Mouse (Mus musculus): ENCODE data around the gene Gemin7. TPM values are rescaled to one million over a fixed set of nuclear protein-coding genes. Genes with fewer than 3 reads are reported as not detected.

Gemin7 gene
- total and polyA plus RNA-seq, 2 experiments from 2014 or later, result 38.2 to 148 TPM

DNA sequence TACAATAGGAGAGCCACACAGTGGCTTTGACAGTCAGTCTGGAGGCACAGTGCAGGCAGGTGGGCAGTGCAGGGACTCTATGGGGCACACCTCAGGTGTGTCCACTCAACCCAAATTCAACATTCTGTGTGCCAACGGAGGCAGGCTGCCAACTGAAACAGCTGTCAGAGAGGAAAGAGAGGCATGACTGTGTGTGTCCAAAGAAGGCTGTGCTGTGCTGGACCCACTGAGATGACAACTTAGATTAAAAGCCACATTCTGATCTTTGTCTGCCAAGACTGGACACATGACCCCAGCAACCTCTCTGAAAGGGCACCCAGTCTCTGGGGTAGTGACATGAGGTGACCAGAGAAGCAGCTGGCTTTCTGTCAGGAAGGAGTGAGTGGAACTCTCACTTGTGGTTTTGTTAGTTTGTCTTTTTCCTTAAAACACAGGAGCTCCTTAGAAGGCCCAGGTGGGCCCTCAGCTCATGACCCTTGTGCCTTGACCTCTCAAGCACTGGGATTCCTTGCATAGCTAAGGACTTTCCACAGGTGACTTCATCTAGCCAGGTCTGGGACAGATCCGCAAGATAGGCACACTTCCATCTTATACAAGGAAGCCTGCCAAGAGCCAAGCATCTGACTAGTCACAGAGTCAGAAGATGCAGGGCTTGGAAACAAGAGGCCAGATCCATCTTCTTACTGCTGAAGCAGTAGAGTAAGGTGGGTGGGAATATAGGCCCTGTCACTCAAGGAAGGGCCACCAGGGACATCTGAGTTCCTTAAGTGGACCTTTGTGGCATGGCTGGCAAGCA, 36.4 kb downstream of the Gemin7 start:
- 71% methylated on average over 2 of the region's 2 CpGs for WGBS
- no peaks in the 10 kb centered on the region for H3K9me3 ChIP-seq (ENCODE audit: low read length)
- H3K4me1 ChIP-seq (ENCODE audit: insufficient read depth), result 0 out of 2 replicates have a peak, but pooled peaks cover 3% of the 10 kb centered on the region
- H3K27me3 ChIP-seq (ENCODE audit: insufficient read depth, low read length), result no peaks in the 10 kb centered on the region
- DNase-seq (no peak), ATAC-seq (no peak)
- no peak overlapping the region for H3K9ac ChIP-seq
- TF ChIP-seq CTCF (IDR thresholded peaks at IDR 0.05; ENCODE audit: low read depth), result no peak
- H3K4me2 ChIP-seq (ENCODE audit: low read depth), result no peak overlapping the region
- no peaks in the 10 kb centered on the region for H3K36me3 ChIP-seq (ENCODE audit: insufficient read depth)
- no peak overlapping the region for H3K4me3 ChIP-seq (ENCODE audit: low read depth, low read length)
- 0 out of 2 replicates have a peak overlapping the region, but pooled peaks have one; percentile 50 for H3K27ac ChIP-seq (ENCODE audit: low read depth, low read length)

DNA sequence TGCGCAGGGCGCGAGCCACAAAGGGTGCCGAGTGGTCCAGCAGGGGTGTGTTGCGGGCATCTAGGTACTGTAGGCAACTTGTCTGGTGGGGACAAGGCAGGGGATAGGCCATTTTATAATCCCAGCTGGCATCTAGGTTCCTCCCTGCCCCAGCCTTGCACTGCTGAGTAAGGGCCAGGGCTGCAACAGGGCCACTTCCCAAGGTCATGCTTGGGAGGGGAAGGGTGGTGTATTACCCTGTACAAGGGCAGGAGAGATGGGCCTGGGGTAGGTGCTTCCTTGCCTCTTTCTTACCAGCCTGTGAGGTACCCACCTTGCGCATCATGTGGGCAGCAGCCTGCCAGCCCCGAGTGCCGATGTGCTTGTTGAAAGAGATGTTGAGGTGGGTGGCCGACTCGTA, 42.7 kb downstream of the Gemin7 start:
- Histone ChIP-seq H3K4me2 (ENCODE audit: low read depth) (no peak overlapping the region), H3K4me1 (ENCODE audit: insufficient read depth) (no peaks in the 10 kb centered on the region), H3K27me3 (ENCODE audit: insufficient read depth, low read length) (no peaks in the 10 kb centered on the region), H3K4me3 (ENCODE audit: low read depth, low read length) (no peak overlapping the region), H3K27ac (ENCODE audit: low read depth, low read length) (no peak overlapping the region), H3K36me3 (ENCODE audit: insufficient read depth) (peaks cover 52% of the 10 kb centered on the region), H3K9me3 (ENCODE audit: low read length) (no peaks in the 10 kb centered on the region), H3K9ac (no peak overlapping the region)
- 93% methylated on average over 10 of the region's 10 CpGs for WGBS
- ATAC-seq, result no peak
- no peak for DNase-seq
- TF ChIP-seq CTCF (IDR thresholded peaks at IDR 0.05; ENCODE audit: low read depth), result no peak

DNA sequence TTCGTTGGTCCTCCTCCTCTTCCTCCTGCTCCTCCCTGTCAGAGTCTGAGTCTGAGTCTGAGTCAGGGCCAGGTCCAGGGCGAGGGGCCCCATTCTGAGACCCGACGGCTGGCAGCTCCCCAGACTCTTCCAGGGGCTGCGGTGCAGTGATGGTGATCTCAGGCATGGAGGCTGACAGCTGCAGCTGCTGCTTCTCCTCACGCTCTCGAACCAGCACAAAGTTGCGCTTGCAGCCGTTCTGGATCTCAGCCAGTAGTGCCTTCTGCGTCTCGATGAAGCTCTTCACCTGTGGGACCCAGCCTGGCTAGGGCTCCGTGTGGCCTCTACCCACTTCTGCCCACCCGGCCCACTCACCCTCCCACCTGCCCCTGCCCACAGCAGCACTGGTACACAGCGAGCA, 45.2 kb downstream of the Gemin7 start:
- no peak overlapping the region for H3K27ac ChIP-seq (ENCODE audit: low read depth, low read length)
- H3K4me1 ChIP-seq (ENCODE audit: insufficient read depth), result no peaks in the 10 kb centered on the region
- no peak for TF ChIP-seq CTCF (IDR thresholded peaks at IDR 0.05; ENCODE audit: low read depth)
- H3K4me3 ChIP-seq (ENCODE audit: low read depth, low read length), result no peak overlapping the region
- peaks cover 60% of the 10 kb centered on the region for H3K36me3 ChIP-seq (ENCODE audit: insufficient read depth)
- no peaks in the 10 kb centered on the region for H3K9me3 ChIP-seq (ENCODE audit: low read length)
- no peak overlapping the region for H3K9ac ChIP-seq
- no peak overlapping the region for H3K4me2 ChIP-seq (ENCODE audit: low read depth)
- DNase-seq (no peak), ATAC-seq (no peak)
- 84% methylated on average over 14 of the region's 14 CpGs for WGBS
- no peaks in the 10 kb centered on the region for H3K27me3 ChIP-seq (ENCODE audit: insufficient read depth, low read length)

DNA sequence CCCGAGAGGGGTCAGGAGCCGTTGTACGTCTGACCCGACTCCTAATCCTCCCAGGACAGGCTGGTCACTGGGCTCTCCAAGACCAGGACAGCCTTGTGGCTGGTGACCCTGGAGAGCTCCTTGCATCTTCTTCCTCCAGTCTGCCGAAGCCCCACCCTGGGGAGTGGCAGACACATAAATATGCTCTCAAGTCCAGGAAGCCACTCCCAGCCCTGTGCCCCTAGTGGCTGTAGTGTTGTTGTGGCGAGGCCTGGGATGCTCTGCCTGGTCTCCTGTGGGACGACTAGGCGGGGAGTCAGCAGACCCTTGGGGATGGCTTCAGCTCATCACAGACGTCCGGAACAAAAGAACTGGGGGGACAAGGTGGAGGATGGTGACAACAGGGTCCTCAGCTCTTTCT, 46.3 kb downstream of the Gemin7 start:
- DNase-seq, result no peak
- no peaks in the 10 kb centered on the region for H3K9me3 ChIP-seq (ENCODE audit: low read length)
- H3K4me3 ChIP-seq (ENCODE audit: low read depth, low read length), result no peak overlapping the region
- no peaks in the 10 kb centered on the region for H3K4me1 ChIP-seq (ENCODE audit: insufficient read depth)
- TF ChIP-seq CTCF (IDR thresholded peaks at IDR 0.05; ENCODE audit: low read depth), result no peak
- H3K36me3 ChIP-seq (ENCODE audit: insufficient read depth), result peaks cover 60% of the 10 kb centered on the region
- H3K9ac ChIP-seq, result no peak overlapping the region
- H3K27ac ChIP-seq (ENCODE audit: low read depth, low read length), result no peak overlapping the region
- WGBS, result 82% methylated on average over 10 of the region's 10 CpGs
- ATAC-seq, result no peak
- H3K27me3 ChIP-seq (ENCODE audit: insufficient read depth, low read length), result no peaks in the 10 kb centered on the region
- no peak overlapping the region for H3K4me2 ChIP-seq (ENCODE audit: low read depth)

DNA sequence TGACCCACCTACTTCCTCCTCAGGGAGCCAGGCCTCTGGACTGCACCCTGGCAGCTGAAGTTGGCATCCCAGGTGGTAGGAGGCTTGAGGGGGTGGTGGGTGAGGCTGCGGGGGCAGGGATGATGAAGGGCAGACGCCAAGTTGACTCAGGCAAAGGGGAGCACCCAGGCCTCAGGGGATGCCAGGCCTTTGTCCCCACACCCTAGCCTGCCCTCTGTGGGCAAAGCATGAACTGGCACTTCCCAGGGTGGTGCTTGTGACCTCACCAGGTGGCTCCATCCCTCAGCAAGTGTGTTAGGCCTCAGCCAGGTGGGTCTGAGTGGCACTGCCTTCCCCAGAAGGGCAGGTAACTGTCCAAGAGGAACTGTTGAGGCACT, 52.3 kb downstream of the Gemin7 start:
- H3K4me1 ChIP-seq (ENCODE audit: insufficient read depth), result peaks cover 22% of the 10 kb centered on the region
- peaks cover 12% of the 10 kb centered on the region; the same call in 1 of the 2 replicates for H3K36me3 ChIP-seq (ENCODE audit: insufficient read depth)
- no peaks in the 10 kb centered on the region for H3K9me3 ChIP-seq (ENCODE audit: low read length)
- no peak overlapping the region for H3K4me3 ChIP-seq (ENCODE audit: low read depth, low read length)
- peak; percentile 33; the same call in 1 of the 2 replicates for TF ChIP-seq CTCF (IDR thresholded peaks at IDR 0.05; ENCODE audit: low read depth)
- peaks cover 28% of the 10 kb centered on the region for H3K27me3 ChIP-seq (ENCODE audit: insufficient read depth, low read length)
- 70% methylated on average over 2 of the region's 2 CpGs for WGBS
- H3K4me2 ChIP-seq (ENCODE audit: low read depth), result no peak overlapping the region
- no peak for DNase-seq
- no peak overlapping the region for H3K9ac ChIP-seq
- no peak overlapping the region for H3K27ac ChIP-seq (ENCODE audit: low read depth, low read length)
- no peak for ATAC-seq

DNA sequence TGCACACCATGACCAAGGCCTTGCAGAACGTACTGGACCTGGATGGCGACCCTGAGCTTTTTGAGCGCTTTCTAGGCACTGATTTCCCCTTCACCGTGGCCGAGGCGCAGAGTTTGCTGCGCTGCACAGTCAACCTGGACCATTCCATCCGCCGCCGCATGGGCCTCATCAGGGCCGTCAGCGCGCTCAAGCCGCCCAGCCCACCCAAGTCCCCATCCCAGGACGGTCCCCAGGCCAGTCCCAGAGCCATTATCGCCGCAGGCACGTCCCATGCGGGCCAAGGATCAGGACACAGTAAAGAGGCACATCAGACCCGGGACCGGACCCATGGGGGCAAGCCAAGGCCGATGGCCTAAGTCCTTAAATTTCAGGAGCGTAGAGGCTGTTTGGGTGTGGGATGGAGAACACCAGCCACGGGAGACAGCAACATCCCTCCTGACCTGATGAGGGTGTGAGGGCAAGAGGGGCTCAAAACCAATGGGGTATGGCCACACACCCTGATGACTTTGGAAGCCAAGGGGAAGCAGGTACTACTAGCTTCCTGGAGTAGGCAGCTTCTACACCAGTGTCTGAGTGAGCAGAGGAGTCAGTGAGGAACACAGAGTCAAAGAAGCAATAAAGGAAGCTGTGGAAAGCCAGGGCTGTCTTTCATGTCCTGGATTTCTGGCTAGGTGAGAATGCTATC, 52.8 kb downstream of the Gemin7 start:
- Histone ChIP-seq H3K4me2 (ENCODE audit: low read depth) (peak overlapping the region; percentile 77), H3K9me3 (ENCODE audit: low read length) (no peaks in the 10 kb centered on the region), H3K27ac (ENCODE audit: low read depth, low read length) (no peak overlapping the region), H3K27me3 (ENCODE audit: insufficient read depth, low read length) (peaks cover 32% of the 10 kb centered on the region), H3K4me1 (ENCODE audit: insufficient read depth) (peaks cover 22% of the 10 kb centered on the region), H3K9ac (peak overlapping the region; percentile 62), H3K4me3 (ENCODE audit: low read depth, low read length) (peak overlapping the region; percentile 37), H3K36me3 (ENCODE audit: insufficient read depth) (0 out of 2 replicates have a peak, but pooled peaks cover 7% of the 10 kb centered on the region)
- DNase-seq, result no peak
- no peak for TF ChIP-seq CTCF (IDR thresholded peaks at IDR 0.05; ENCODE audit: low read depth)
- ATAC-seq, result peak; percentile 23
- 19% methylated on average over 24 of the region's 24 CpGs for WGBS

Data from forebrain, postnatal 0 days (tissue).